Mouse (Mus musculus) limb, embryonic 13.5 days (tissue): Measurements from ENCODE around the gene Lrmda. TPM values are rescaled to one million over a fixed set of nuclear protein-coding genes. Genes with fewer than 3 reads are reported as not detected.

Experiments
- ATAC-seq: fragments of 200-750 bp; cut with Nextera tagmentation; 2 replicates; pipeline ENCODE4 v1.8.0; 2017; ENCODE audit warnings: low read depth, moderate number of reproducible peaks, moderate TSS enrichment; ENCODE audit not compliant: low FRiP score
- H3K27ac ChIP-seq: fragments of 300-500 bp; sonication (generic); 2 replicates; pipeline ENCODE4 v1.5.1; 2015; ENCODE audit warnings: inconsistent platforms, mild to moderate bottlenecking, moderate library complexity
- H3K27me3 ChIP-seq: fragments of 300-500 bp; sonication (generic); 2 replicates; pipeline ENCODE4 v1.6.1; 2015; ENCODE audit warnings: mild to moderate bottlenecking, inconsistent platforms
- H3K36me3 ChIP-seq: fragments of 300-500 bp; sonication (generic); 2 replicates; pipeline ENCODE4 v1.6.1; 2015; ENCODE audit warnings: inconsistent platforms, mild to moderate bottlenecking, moderate library complexity
- H3K4me1 ChIP-seq: fragments of 300-500 bp; sonication (generic); 2 replicates; pipeline ENCODE4 v1.6.1; 2015; ENCODE audit warnings: inconsistent platforms
- H3K4me2 ChIP-seq: fragments of 300-500 bp; sonication (generic); replicated peaks from 2 replicates; pipeline ENCODE4 v1.6.1; 2015; ENCODE audit warnings: inconsistent platforms, mild to moderate bottlenecking, moderate library complexity
- H3K4me3 ChIP-seq: fragments of 300-500 bp; sonication (generic); 2 replicates; pipeline ENCODE4 v1.5.1; 2015; ENCODE audit warnings: moderate library complexity, mild to moderate bottlenecking, inconsistent platforms
- H3K9ac ChIP-seq: fragments of 300-500 bp; sonication (generic); 2 replicates; pipeline ENCODE4 v1.6.1; 2015; ENCODE audit warnings: mild to moderate bottlenecking, inconsistent platforms
- H3K9me3 ChIP-seq: fragments of 300-500 bp; sonication (generic); 2 replicates; pipeline ENCODE4 v1.6.1; 2016; ENCODE audit warnings: inconsistent platforms
- WGBS: fragments of 180-500 bp; shearing (Covaris S2); methylation state at CpG from one replicate; pipeline ENCODE4 v1.1.7; 2015; 5-methylcytosine and 5-hydroxymethylcytosine counted together
- polyA plus RNA-seq: library from polyadenylated mRNA; unstranded; fragments of >200 nt; fragmentation: Nextera tagmentation; extraction: Ambion mirVana; gene quantifications from 2 replicates; pipeline ENCODE4 v1.2.1, GENCODE M21; 2015

The Lrmda gene
- polyA plus RNA-seq, 1 experiment from 2014 or later, result 0.38 TPM

DNA sequence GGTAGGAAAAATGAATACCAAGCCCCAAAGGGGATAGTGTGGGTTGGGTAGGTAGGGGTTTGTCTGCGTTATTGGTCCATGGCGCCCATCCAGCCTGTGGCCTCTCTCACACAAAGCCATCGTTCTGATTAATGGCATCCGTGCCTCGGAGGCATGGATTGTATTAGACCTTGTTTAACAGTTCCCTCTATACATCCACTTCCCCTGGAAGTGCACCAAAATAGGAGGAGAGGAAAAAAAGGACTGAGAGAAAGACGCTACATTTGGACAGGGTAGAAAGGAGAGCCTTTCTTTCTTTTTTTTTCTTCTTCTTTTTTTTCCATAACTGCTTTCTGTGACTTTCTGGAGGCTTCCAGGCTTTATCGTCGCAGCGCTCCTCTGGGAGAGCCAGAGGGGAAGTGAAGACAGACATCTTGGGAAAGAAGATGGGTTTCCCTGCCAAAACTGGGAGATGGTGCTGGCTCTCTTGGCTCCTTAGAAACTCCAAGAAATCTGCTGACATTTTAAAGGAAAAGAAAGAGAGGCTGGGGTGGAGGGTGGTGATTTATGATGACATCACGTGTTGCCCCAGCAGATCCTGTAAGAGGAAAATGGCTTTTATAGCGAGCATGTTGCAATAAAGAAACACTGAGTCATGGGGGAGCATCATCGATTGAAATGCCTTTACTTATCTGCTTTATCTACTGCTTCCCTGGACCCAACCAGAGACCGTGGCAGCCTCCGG is 32.6 kb downstream of the Lrmda start:
- WGBS, result 42% methylated on average over 14 of the region's 14 CpGs
- H3K9me3 ChIP-seq, result no peaks in the 10 kb centered on the region
- no peak overlapping the region for H3K4me3 ChIP-seq
- H3K4me2 ChIP-seq, result no peak overlapping the region
- no peak overlapping the region for H3K9ac ChIP-seq
- no peaks in the 10 kb centered on the region for H3K36me3 ChIP-seq
- peaks cover 30% of the 10 kb centered on the region for H3K27me3 ChIP-seq
- no peak overlapping the region for H3K27ac ChIP-seq
- ATAC-seq, result no peak; the same call in 1 of the 2 replicates
- peaks cover 47% of the 10 kb centered on the region for H3K4me1 ChIP-seq

- H3K9ac ChIP-seq, result no peak overlapping the region
- H3K36me3 ChIP-seq, result no peaks in the 10 kb centered on the region
- no peak overlapping the region for H3K4me2 ChIP-seq
- ATAC-seq, result no peak
- H3K4me1 ChIP-seq, result peaks cover 26% of the 10 kb centered on the region
- H3K4me3 ChIP-seq, result no peak overlapping the region
- H3K27me3 ChIP-seq, result peaks cover 30% of the 10 kb centered on the region
- no peak overlapping the region for H3K27ac ChIP-seq
- H3K9me3 ChIP-seq, result no peaks in the 10 kb centered on the region
- WGBS, result 49% methylated on average over 8 of the region's 8 CpGs
These were observed 36.1 kb downstream of the Lrmda start for GRCm38 (mm10) chr14:22055630-22056029.

- WGBS, result 69% methylated on average over 4 of the region's 4 CpGs
- H3K9me3 ChIP-seq, result no peaks in the 10 kb centered on the region
- no peaks in the 10 kb centered on the region for H3K36me3 ChIP-seq
- H3K4me2 ChIP-seq, result no peak overlapping the region
- no peak overlapping the region for H3K9ac ChIP-seq
- ATAC-seq, result no peak
- peaks cover 34% of the 10 kb centered on the region for H3K27me3 ChIP-seq
- H3K27ac ChIP-seq, result no peak overlapping the region
- no peak overlapping the region for H3K4me3 ChIP-seq
- H3K4me1 ChIP-seq, result peaks cover 26% of the 10 kb centered on the region
These were observed 36.7 kb downstream of the Lrmda start for GRCm38 (mm10) chr14:22056246-22056645.

DNA sequence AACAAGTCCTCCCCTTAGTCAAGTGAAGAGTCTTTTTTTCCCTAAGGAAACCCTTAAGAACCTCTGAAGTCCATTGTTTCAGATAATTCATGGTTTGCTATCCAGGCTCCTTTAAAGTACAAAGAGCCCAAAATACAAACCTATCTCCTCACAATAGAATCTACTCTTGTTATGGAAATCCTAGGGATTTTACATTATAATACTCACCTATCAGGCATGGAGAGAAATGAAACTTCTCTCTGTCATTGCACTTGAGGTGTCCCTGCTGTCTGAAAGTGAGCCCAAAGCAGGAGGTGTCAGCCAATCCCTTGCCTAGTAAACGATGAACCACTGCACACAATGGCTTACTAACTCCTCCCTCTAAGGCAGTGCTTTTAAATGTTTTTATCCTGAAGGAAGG is 39.2 kb downstream of the Lrmda start:
- Histone ChIP-seq H3K4me1 (peaks cover 12% of the 10 kb centered on the region), H3K27ac (no peak overlapping the region), H3K9ac (no peak overlapping the region), H3K36me3 (no peaks in the 10 kb centered on the region), H3K9me3 (no peaks in the 10 kb centered on the region), H3K4me3 (no peak overlapping the region), H3K27me3 (peaks cover 42% of the 10 kb centered on the region), H3K4me2 (no peak overlapping the region)
- 77% methylated on average over 1 of the region's 1 CpGs for WGBS
- no peak for ATAC-seq

- Histone ChIP-seq H3K27ac (no peak overlapping the region), H3K9me3 (no peaks in the 10 kb centered on the region), H3K4me1 (peaks cover 12% of the 10 kb centered on the region), H3K9ac (no peak overlapping the region), H3K4me3 (no peak overlapping the region), H3K36me3 (no peaks in the 10 kb centered on the region), H3K27me3 (peaks cover 42% of the 10 kb centered on the region), H3K4me2 (no peak overlapping the region)
- no peak for ATAC-seq
- WGBS, result 88% methylated on average over 6 of the region's 6 CpGs
These were observed 39.9 kb downstream of the Lrmda start for GRCm38 (mm10) chr14:22059348-22059861.

DNA sequence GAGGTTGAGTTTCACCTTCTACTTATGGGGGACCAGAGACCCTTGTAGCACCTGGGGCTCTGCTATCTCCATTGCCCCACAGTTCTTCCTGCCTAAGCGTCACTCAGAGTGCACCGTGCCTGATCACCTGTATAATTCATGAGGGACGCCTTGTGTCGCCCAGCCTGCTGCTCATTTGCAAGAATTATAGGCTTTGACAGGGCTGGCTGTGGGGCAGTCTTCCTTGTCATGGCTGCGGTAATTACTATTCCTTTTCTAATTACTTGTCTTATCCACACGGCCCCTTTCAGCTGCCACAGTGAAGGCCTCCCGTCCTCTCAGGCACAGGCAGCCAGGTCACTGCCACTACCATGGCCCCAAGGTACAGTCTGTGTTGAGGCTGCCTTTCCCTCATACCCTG is 41.3 kb downstream of the Lrmda start:
- H3K4me1 ChIP-seq, result peaks cover 4% of the 10 kb centered on the region
- H3K9me3 ChIP-seq, result no peaks in the 10 kb centered on the region
- H3K36me3 ChIP-seq, result no peaks in the 10 kb centered on the region
- peaks cover 35% of the 10 kb centered on the region for H3K27me3 ChIP-seq
- no peak for ATAC-seq
- H3K4me2 ChIP-seq, result no peak overlapping the region
- no peak overlapping the region for H3K27ac ChIP-seq
- WGBS, result 30% methylated on average over 7 of the region's 7 CpGs
- H3K4me3 ChIP-seq, result no peak overlapping the region
- no peak overlapping the region for H3K9ac ChIP-seq

GRCm38 (mm10) chr14:22062117-22062855 is 42.8 kb downstream of the Lrmda start:
- Histone ChIP-seq H3K4me2 (no peak overlapping the region), H3K9me3 (no peaks in the 10 kb centered on the region), H3K27ac (no peak overlapping the region), H3K27me3 (peaks cover 31% of the 10 kb centered on the region), H3K9ac (no peak overlapping the region), H3K4me3 (no peak overlapping the region), H3K4me1 (no peaks in the 10 kb centered on the region), H3K36me3 (no peaks in the 10 kb centered on the region)
- 75% methylated on average over 9 of the region's 9 CpGs for WGBS
- ATAC-seq, result no peak

DNA sequence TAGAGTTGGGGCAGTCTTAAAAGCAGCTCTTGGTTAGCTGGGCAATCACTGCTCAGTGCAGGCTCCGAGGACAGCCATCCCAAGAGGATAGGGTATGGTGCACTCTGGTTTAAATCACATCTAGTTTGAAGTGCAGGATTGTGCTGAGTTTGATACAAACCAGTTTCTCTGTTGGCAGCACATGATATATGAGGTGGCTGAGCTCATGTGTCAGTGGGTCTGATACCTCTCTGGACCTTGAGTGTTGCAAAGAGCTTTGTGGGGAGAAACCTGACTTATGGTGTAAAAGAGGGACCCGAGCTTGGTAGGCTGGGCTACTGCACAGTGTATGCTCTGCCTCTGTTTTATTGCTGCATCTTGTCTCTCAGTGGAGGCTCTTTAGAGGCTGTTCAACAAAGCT is 49.7 kb downstream of the Lrmda start:
- H3K9ac ChIP-seq, result no peak overlapping the region
- H3K4me1 ChIP-seq, result peaks cover 10% of the 10 kb centered on the region
- H3K27me3 ChIP-seq, result peaks cover 44% of the 10 kb centered on the region
- H3K36me3 ChIP-seq, result no peaks in the 10 kb centered on the region
- ATAC-seq, result no peak
- H3K27ac ChIP-seq, result no peak overlapping the region
- WGBS, result 15% methylated on average over 2 of the region's 2 CpGs
- H3K9me3 ChIP-seq, result no peaks in the 10 kb centered on the region
- no peak overlapping the region for H3K4me3 ChIP-seq
- no peak overlapping the region for H3K4me2 ChIP-seq

GRCm38 (mm10) chr14:22073385-22073784 is 53.9 kb downstream of the Lrmda start:
- H3K4me1 ChIP-seq, result peaks cover 30% of the 10 kb centered on the region
- no peak overlapping the region for H3K4me2 ChIP-seq
- no peaks in the 10 kb centered on the region for H3K9me3 ChIP-seq
- peaks cover 51% of the 10 kb centered on the region for H3K27me3 ChIP-seq
- H3K36me3 ChIP-seq, result no peaks in the 10 kb centered on the region
- H3K4me3 ChIP-seq, result no peak overlapping the region
- no peak overlapping the region for H3K27ac ChIP-seq
- 74% methylated on average over 5 of the region's 5 CpGs for WGBS
- no peak for ATAC-seq
- H3K9ac ChIP-seq, result no peak overlapping the region

GRCm38 (mm10) chr14:22074229-22074628 is 54.7 kb downstream of the Lrmda start:
- Histone ChIP-seq H3K9ac (no peak overlapping the region), H3K4me3 (no peak overlapping the region), H3K36me3 (no peaks in the 10 kb centered on the region), H3K4me1 (peaks cover 25% of the 10 kb centered on the region), H3K4me2 (peak overlapping the region; percentile 36), H3K27me3 (peaks cover 52% of the 10 kb centered on the region), H3K9me3 (no peaks in the 10 kb centered on the region), H3K27ac (no peak overlapping the region)
- WGBS, result 16% methylated on average over 16 of the region's 16 CpGs
- ATAC-seq, result no peak

GRCm38 (mm10) chr14:22083931-22084330 is 64.4 kb downstream of the Lrmda start:
- Histone ChIP-seq H3K27me3 (peaks cover 23% of the 10 kb centered on the region), H3K9ac (no peak overlapping the region), H3K4me1 (peaks cover 3% of the 10 kb centered on the region), H3K4me2 (no peak overlapping the region), H3K27ac (no peak overlapping the region), H3K9me3 (peaks cover 16% of the 10 kb centered on the region), H3K36me3 (no peaks in the 10 kb centered on the region), H3K4me3 (no peak overlapping the region)
- no peak for ATAC-seq
- WGBS, result 64% methylated on average over 3 of the region's 3 CpGs

GRCm38 (mm10) chr14:22085411-22085810 is 65.9 kb downstream of the Lrmda start:
- Histone ChIP-seq H3K9me3 (peaks cover 16% of the 10 kb centered on the region), H3K4me2 (no peak overlapping the region), H3K36me3 (no peaks in the 10 kb centered on the region), H3K4me1 (peaks cover 17% of the 10 kb centered on the region), H3K4me3 (no peak overlapping the region), H3K9ac (no peak overlapping the region), H3K27ac (no peak overlapping the region), H3K27me3 (peaks cover 19% of the 10 kb centered on the region; the same call in 1 of the 2 replicates)
- no peak for ATAC-seq
- 93% methylated on average over 3 of the region's 3 CpGs for WGBS
